Mouse (Mus musculus) heart, embryonic 13.5 days (tissue): ENCODE measurements around the gene Nrgn. TPM values are rescaled to one million over a fixed set of nuclear protein-coding genes. Genes with fewer than 3 reads are reported as not detected.

Experiments
- ATAC-seq: fragments of 200-750 bp; cut with Nextera tagmentation; 2 replicates; pipeline ENCODE4 v1.8.0; 2017; ENCODE audit warnings: moderate TSS enrichment; ENCODE audit not compliant: insufficient number of reproducible peaks, low FRiP score, low TSS enrichment; ENCODE audit errors: extremely low read depth
- H3K27ac ChIP-seq: fragments of 300-500 bp; sonication (generic); replicated peaks from 2 replicates; pipeline ENCODE4 v1.5.1; 2015; ENCODE audit warnings: moderate library complexity, mild to moderate bottlenecking, inconsistent platforms
- H3K27me3 ChIP-seq: fragments of 300-500 bp; sonication (generic); replicated peaks from 2 replicates; pipeline ENCODE4 v1.6.1; 2015; ENCODE audit warnings: mild to moderate bottlenecking, inconsistent platforms
- H3K36me3 ChIP-seq: fragments of 300-500 bp; sonication (generic); 2 replicates; pipeline ENCODE4 v1.6.1; 2015; ENCODE audit warnings: mild to moderate bottlenecking, inconsistent platforms
- H3K4me1 ChIP-seq: fragments of 300-500 bp; sonication (generic); 2 replicates; pipeline ENCODE4 v1.6.1; 2015; ENCODE audit warnings: inconsistent platforms
- H3K4me2 ChIP-seq: fragments of 300-500 bp; sonication (generic); 2 replicates; pipeline ENCODE4 v1.6.1; 2015; ENCODE audit warnings: inconsistent platforms, mild to moderate bottlenecking, moderate library complexity
- H3K4me3 ChIP-seq: fragments of 300-500 bp; sonication (generic); 2 replicates; pipeline ENCODE4 v1.5.1; 2015; ENCODE audit warnings: moderate library complexity, mild to moderate bottlenecking, inconsistent platforms
- H3K9ac ChIP-seq: fragments of 300-500 bp; sonication (generic); 2 replicates; pipeline ENCODE4 v1.6.1; 2015; ENCODE audit warnings: inconsistent platforms, mild to moderate bottlenecking, moderate library complexity
- H3K9me3 ChIP-seq: fragments of 300-500 bp; sonication (generic); 2 replicates; pipeline ENCODE4 v1.6.1; 2016; ENCODE audit warnings: inconsistent platforms
- WGBS: fragments of 180-500 bp; shearing (Covaris S2); methylation state at CpG from one replicate; pipeline ENCODE4 v1.1.7; 2015; ENCODE audit warnings: mixed read lengths; 5-methylcytosine and 5-hydroxymethylcytosine counted together
- polyA plus RNA-seq: library from polyadenylated mRNA; unstranded; fragments of >200 nt; fragmentation: Nextera tagmentation; extraction: Ambion mirVana; gene quantifications from 2 replicates; pipeline ENCODE4 v1.2.1, GENCODE M21; 2015

Nrgn gene
- polyA plus RNA-seq, 1 experiment from 2014 or later = 5.5 TPM

- WGBS = 81% methylated on average over 6 of the region's 6 CpGs
- H3K36me3 ChIP-seq = peaks cover 10% of the 10 kb centered on the region; the same call in 1 of the 2 replicates
- H3K27me3 ChIP-seq = peaks cover 27% of the 10 kb centered on the region
- H3K9ac ChIP-seq = no peak overlapping the region
- ATAC-seq = no peak
- H3K4me3 ChIP-seq = no peak overlapping the region
- peak overlapping the region; percentile 49; the same call in 1 of the 2 replicates for H3K27ac ChIP-seq
- peaks cover 49% of the 10 kb centered on the region for H3K4me1 ChIP-seq
- H3K9me3 ChIP-seq = no peaks in the 10 kb centered on the region
- H3K4me2 ChIP-seq = no peak overlapping the region
Observed at GRCm38 (mm10) chr9:37540701-37541575, 11.8 kb downstream of the Nrgn start.

- no peak for ATAC-seq
- H3K9ac ChIP-seq = no peak overlapping the region
- H3K4me2 ChIP-seq = no peak overlapping the region
- H3K27ac ChIP-seq = no peak overlapping the region
- H3K9me3 ChIP-seq = no peaks in the 10 kb centered on the region
- 81% methylated on average over 4 of the region's 4 CpGs for WGBS
- peaks cover 42% of the 10 kb centered on the region for H3K4me1 ChIP-seq
- H3K36me3 ChIP-seq = peaks cover 10% of the 10 kb centered on the region; the same call in 1 of the 2 replicates
- H3K27me3 ChIP-seq = peaks cover 20% of the 10 kb centered on the region
- H3K4me3 ChIP-seq = no peak overlapping the region
Observed at GRCm38 (mm10) chr9:37540226-37540625, 12.5 kb downstream of the Nrgn start.

GRCm38 (mm10) chr9:37539170-37540025 is 13.3 kb downstream of the Nrgn start, which contains the start of gene Vsig2:
Vsig2 (plus strand) TSS chr9:37539255.
- H3K27me3 ChIP-seq = peaks cover 16% of the 10 kb centered on the region; the same call in 1 of the 2 replicates
- no peak for ATAC-seq
- H3K27ac ChIP-seq = 0 out of 2 replicates have a peak within 1 kb of the TSS, but pooled peaks have one; percentile 12
- peaks cover 10% of the 10 kb centered on the region; the same call in 1 of the 2 replicates for H3K36me3 ChIP-seq
- 46% methylated on average over 23 of the region's 23 CpGs for WGBS
- no peaks in the 10 kb centered on the region for H3K9me3 ChIP-seq
- H3K9ac ChIP-seq = no peak within 1 kb of the TSS
- H3K4me2 ChIP-seq = peak within 1 kb of the TSS; percentile 11; the same call in 1 of the 2 replicates
- H3K4me1 ChIP-seq = peaks cover 35% of the 10 kb centered on the region
- H3K4me3 ChIP-seq = no peak within 1 kb of the TSS

- Histone ChIP-seq H3K4me1 (peaks cover 26% of the 10 kb centered on the region), H3K4me2 (no peak overlapping the region), H3K9ac (no peak overlapping the region; the same call in 1 of the 2 replicates), H3K27ac (0 out of 2 replicates have a peak overlapping the region, but pooled peaks have one; percentile 28), H3K9me3 (no peaks in the 10 kb centered on the region), H3K36me3 (peaks cover 14% of the 10 kb centered on the region; the same call in 1 of the 2 replicates), H3K27me3 (peaks cover 16% of the 10 kb centered on the region), H3K4me3 (no peak overlapping the region)
- no peak for ATAC-seq
- 41% methylated on average over 5 of the region's 5 CpGs for WGBS
Observed at GRCm38 (mm10) chr9:37537658-37538250, 14.9 kb downstream of the Nrgn start.

GRCm38 (mm10) chr9:37536851-37537250 is 15.9 kb downstream of the Nrgn start:
- Histone ChIP-seq H3K9ac (no peak overlapping the region), H3K4me3 (no peak overlapping the region), H3K27me3 (peaks cover 18% of the 10 kb centered on the region), H3K4me2 (no peak overlapping the region), H3K27ac (no peak overlapping the region), H3K36me3 (peaks cover 14% of the 10 kb centered on the region; the same call in 1 of the 2 replicates), H3K4me1 (peaks cover 27% of the 10 kb centered on the region), H3K9me3 (no peaks in the 10 kb centered on the region)
- ATAC-seq = no peak
- WGBS = 53% methylated on average over 4 of the region's 4 CpGs

- Histone ChIP-seq H3K4me1 (peaks cover 37% of the 10 kb centered on the region), H3K36me3 (peaks cover 7% of the 10 kb centered on the region; the same call in 1 of the 2 replicates), H3K27me3 (peaks cover 49% of the 10 kb centered on the region), H3K9ac (peak overlapping the region; percentile 82), H3K4me2 (peak overlapping the region; percentile 91), H3K9me3 (no peaks in the 10 kb centered on the region), H3K4me3 (peak overlapping the region; percentile 58), H3K27ac (peak overlapping the region; percentile 90)
- WGBS = 2% methylated on average over 31 of the region's 31 CpGs
- no peak for ATAC-seq
Observed at GRCm38 (mm10) chr9:37530888-37531705, 21.6 kb downstream of the Nrgn start.

GRCm38 (mm10) chr9:37530031-37530887 is 22.4 kb downstream of the Nrgn start:
- H3K4me2 ChIP-seq = peak overlapping the region; percentile 91
- peak; percentile 39 for ATAC-seq
- peaks cover 14% of the 10 kb centered on the region for H3K36me3 ChIP-seq
- no peaks in the 10 kb centered on the region for H3K9me3 ChIP-seq
- peaks cover 42% of the 10 kb centered on the region for H3K4me1 ChIP-seq
- peak overlapping the region; percentile 90 for H3K27ac ChIP-seq
- H3K9ac ChIP-seq = peak overlapping the region; percentile 82
- peak overlapping the region; percentile 58 for H3K4me3 ChIP-seq
- 2% methylated on average over 32 of the region's 32 CpGs for WGBS
- peaks cover 50% of the 10 kb centered on the region for H3K27me3 ChIP-seq

GRCm38 (mm10) chr9:37528225-37528970 is 24.3 kb downstream of the Nrgn start:
- Histone ChIP-seq H3K9me3 (no peaks in the 10 kb centered on the region), H3K27ac (peak overlapping the region; percentile 90), H3K36me3 (peaks cover 26% of the 10 kb centered on the region), H3K4me3 (peak overlapping the region; percentile 58), H3K27me3 (peaks cover 50% of the 10 kb centered on the region), H3K4me1 (peaks cover 45% of the 10 kb centered on the region), H3K9ac (peak overlapping the region; percentile 82), H3K4me2 (peak overlapping the region; percentile 91)
- no peak for ATAC-seq
- 24% methylated on average over 9 of the region's 9 CpGs for WGBS
